Mouse (Mus musculus): Measurements from ENCODE around the gene Socs1. TPM values are rescaled to one million over a fixed set of nuclear protein-coding genes. Genes with fewer than 3 reads are reported as not detected.
A peak's percentile ranks its signal among the peaks of the same experiment; 100 is the strongest.
"Not testable (repeated sequence)": the region's sequence is repeated elsewhere in the genome, so short reads cannot be mapped to it uniquely, and the experiment has no call there.

Socs1 gene
- polyA plus RNA-seq, 1 experiment from 2014 or later, result 11.6 TPM

DNA sequence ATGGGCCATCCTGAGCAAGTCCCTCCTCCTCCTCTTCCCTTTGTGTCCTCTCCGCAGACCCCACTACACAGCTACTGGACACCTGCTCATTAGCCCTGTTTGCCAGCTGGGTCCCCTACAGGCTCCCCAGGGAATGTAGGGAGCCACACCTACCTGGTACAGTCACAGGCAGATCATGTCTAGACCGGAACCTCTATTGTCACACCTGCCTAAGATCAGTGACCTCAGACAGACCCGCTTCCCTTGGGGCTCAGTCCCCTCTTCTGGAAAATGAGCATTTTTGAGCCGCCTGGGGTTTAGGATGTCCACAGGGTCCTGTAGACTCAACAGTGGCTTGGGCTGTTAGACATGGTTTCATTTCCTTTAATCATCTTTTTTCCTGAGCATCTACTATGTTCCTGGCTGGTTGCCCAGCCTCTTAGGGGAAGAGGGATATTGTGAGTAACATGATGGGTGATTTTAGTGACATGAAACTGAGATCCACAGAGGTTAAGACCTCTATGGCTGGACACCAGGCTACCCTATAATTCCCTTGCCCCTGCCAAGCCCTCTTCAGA is 33.3 kb upstream of the Socs1 start:
- ATAC-seq (replicated peaks; ENCODE audit: extremely low read depth, insufficient read depth, low FRiP score), result no peak
- WGBS, result 87% methylated on average over 4 of the region's 4 CpGs

DNA sequence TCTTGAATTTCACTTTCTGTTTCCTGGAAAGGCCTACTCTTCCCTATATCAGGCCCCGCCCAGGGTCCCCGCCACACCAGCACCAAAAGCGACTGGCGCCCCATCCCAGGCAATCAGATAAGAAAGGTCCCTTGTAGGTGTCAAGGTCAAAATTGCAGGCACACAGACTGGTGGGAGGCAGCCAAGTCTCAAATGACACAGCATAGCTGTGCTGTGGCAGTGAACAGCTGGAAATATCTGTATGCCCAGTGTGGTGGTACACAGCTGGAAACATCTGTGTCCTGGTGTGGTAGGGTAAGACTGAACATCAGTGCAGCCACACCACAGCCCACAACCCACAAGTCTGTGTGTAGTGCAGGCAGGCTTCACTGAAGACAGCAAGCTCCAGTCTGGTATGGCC is 29.5 kb upstream of the Socs1 start:
- H3K4me2 ChIP-seq (ENCODE audit: low read depth, low read length), result no peak overlapping the region
- no peak overlapping the region for H3K9ac ChIP-seq (ENCODE audit: low read length)
- no peak overlapping the region for H3K4me3 ChIP-seq (ENCODE audit: low read length)
- no peaks in the 10 kb centered on the region for H3K36me3 ChIP-seq (ENCODE audit: control insufficient read depth, insufficient read depth)
- no peak for ATAC-seq (replicated peaks; ENCODE audit: extremely low read depth, insufficient read depth, low FRiP score)
- no peaks in the 10 kb centered on the region for H3K9me3 ChIP-seq (replicated peaks; ENCODE audit: control insufficient read depth, low read length)
- no peaks in the 10 kb centered on the region for H3K27me3 ChIP-seq (ENCODE audit: control insufficient read depth, insufficient read depth, low read length)
- WGBS, result 48% methylated on average over 4 of the region's 4 CpGs
- no peak overlapping the region for H3K27ac ChIP-seq (ENCODE audit: low read length)
- peaks cover 9% of the 10 kb centered on the region for H3K4me1 ChIP-seq (ENCODE audit: control insufficient read depth, insufficient read depth, low read length)

More for the DNA sequence above, 33.3 kb upstream of the Socs1 start:
- Histone ChIP-seq H3K27me3 (ENCODE audit: control insufficient read depth, insufficient read depth, low read length) (no peaks in the 10 kb centered on the region), H3K36me3 (ENCODE audit: control insufficient read depth, insufficient read depth) (no peaks in the 10 kb centered on the region), H3K4me1 (ENCODE audit: control insufficient read depth, insufficient read depth, low read length) (peaks cover 4% of the 10 kb centered on the region), H3K27ac (ENCODE audit: low read length) (no peak overlapping the region), H3K9ac (ENCODE audit: low read length) (no peak overlapping the region), H3K4me2 (ENCODE audit: low read depth, low read length) (no peak overlapping the region), H3K4me3 (ENCODE audit: low read length) (no peak overlapping the region), H3K9me3 (replicated peaks; ENCODE audit: control insufficient read depth, low read length) (no peaks in the 10 kb centered on the region; the same call in 1 of the 2 replicates)

GRCm38 (mm10) chr16:10813726-10814125 is 28.4 kb upstream of the Socs1 start:
- H3K9me3 ChIP-seq (replicated peaks; ENCODE audit: control insufficient read depth, low read length), result no peaks in the 10 kb centered on the region
- 75% methylated on average over 4 of the region's 4 CpGs for WGBS
- H3K9ac ChIP-seq (ENCODE audit: low read length), result no peak overlapping the region
- no peaks in the 10 kb centered on the region for H3K36me3 ChIP-seq (ENCODE audit: control insufficient read depth, insufficient read depth)
- no peaks in the 10 kb centered on the region for H3K27me3 ChIP-seq (ENCODE audit: control insufficient read depth, insufficient read depth, low read length)
- no peak overlapping the region for H3K4me2 ChIP-seq (ENCODE audit: low read depth, low read length)
- no peak overlapping the region for H3K4me3 ChIP-seq (ENCODE audit: low read length)
- H3K27ac ChIP-seq (ENCODE audit: low read length), result no peak overlapping the region
- ATAC-seq (replicated peaks; ENCODE audit: extremely low read depth, insufficient read depth, low FRiP score), result no peak
- peaks cover 9% of the 10 kb centered on the region for H3K4me1 ChIP-seq (ENCODE audit: control insufficient read depth, insufficient read depth, low read length)

DNA sequence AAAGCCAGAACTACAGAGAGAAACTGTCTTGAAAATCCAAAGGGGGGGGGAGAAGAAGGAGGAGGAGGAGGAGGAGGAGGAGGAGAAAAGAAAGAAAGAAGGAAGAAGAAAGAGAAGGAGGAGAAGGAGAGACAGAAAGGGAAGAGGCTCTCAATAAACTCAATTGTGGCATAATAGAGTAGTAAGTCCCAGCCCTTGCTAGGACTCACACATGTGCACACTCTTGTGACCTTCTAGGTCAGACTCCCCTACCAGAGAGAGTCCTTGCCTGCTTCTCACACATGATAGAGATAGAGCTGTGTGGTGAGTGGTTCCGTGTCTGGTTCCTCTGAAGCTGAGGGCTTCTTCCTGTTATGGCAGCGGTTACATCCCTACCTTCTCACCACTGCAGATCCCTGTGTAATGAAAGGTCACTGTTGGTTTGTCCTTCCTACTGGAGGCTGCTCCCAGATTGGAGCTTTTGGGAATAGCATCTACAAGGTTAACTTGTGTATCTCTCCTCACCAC is 27.6 kb upstream of the Socs1 start, which contains the start of gene Gm11172:
Gene Gm11172 (plus strand): TSS at position 51 of the 507 bp plus-strand sequence.
- Histone ChIP-seq H3K9ac (ENCODE audit: low read length) (no peak within 1 kb of the TSS), H3K27ac (ENCODE audit: low read length) (no peak within 1 kb of the TSS), H3K4me2 (ENCODE audit: low read depth, low read length) (no peak within 1 kb of the TSS), H3K4me3 (ENCODE audit: low read length) (no peak within 1 kb of the TSS), H3K9me3 (replicated peaks; ENCODE audit: control insufficient read depth, low read length) (no peaks in the 10 kb centered on the region), H3K27me3 (ENCODE audit: control insufficient read depth, insufficient read depth, low read length) (no peaks in the 10 kb centered on the region), H3K36me3 (ENCODE audit: control insufficient read depth, insufficient read depth) (no peaks in the 10 kb centered on the region), H3K4me1 (ENCODE audit: control insufficient read depth, insufficient read depth, low read length) (peaks cover 9% of the 10 kb centered on the region)
- WGBS, result 80% methylated on average over 2 of the region's 2 CpGs
- no peak for ATAC-seq (replicated peaks; ENCODE audit: extremely low read depth, insufficient read depth, low FRiP score)

DNA sequence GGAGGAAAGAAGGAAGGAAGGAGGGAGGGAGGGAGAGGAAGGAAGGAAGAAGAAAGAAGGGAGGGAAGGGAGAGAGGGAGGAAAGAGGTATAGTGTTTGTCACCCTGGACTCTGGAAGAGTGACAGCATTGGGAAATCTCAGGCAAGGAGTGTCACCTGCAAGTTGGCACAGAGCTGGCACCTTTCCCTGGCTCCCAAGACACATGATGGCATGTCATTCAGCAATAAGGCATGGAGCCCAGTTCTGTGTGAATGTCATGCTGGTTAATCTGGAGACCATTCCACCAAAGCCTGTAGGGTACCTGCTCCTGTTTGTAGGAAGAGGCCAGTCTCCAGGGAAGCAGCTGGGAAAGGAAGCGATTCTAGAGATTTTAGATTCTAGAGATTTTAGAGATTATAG is 25.0 kb upstream of the Socs1 start:
- H3K36me3 ChIP-seq (ENCODE audit: control insufficient read depth, insufficient read depth), result no peaks in the 10 kb centered on the region
- H3K27ac ChIP-seq (ENCODE audit: low read length), result no peak overlapping the region
- 91% methylated on average over 1 of the region's 1 CpGs for WGBS
- H3K4me2 ChIP-seq (ENCODE audit: low read depth, low read length), result no peak overlapping the region
- H3K4me1 ChIP-seq (ENCODE audit: control insufficient read depth, insufficient read depth, low read length), result peaks cover 9% of the 10 kb centered on the region
- H3K9me3 ChIP-seq (replicated peaks; ENCODE audit: control insufficient read depth, low read length), result no peaks in the 10 kb centered on the region
- no peak overlapping the region for H3K4me3 ChIP-seq (ENCODE audit: low read length)
- H3K27me3 ChIP-seq (ENCODE audit: control insufficient read depth, insufficient read depth, low read length), result no peaks in the 10 kb centered on the region
- no peak for ATAC-seq (replicated peaks; ENCODE audit: extremely low read depth, insufficient read depth, low FRiP score)
- no peak overlapping the region for H3K9ac ChIP-seq (ENCODE audit: low read length)

DNA sequence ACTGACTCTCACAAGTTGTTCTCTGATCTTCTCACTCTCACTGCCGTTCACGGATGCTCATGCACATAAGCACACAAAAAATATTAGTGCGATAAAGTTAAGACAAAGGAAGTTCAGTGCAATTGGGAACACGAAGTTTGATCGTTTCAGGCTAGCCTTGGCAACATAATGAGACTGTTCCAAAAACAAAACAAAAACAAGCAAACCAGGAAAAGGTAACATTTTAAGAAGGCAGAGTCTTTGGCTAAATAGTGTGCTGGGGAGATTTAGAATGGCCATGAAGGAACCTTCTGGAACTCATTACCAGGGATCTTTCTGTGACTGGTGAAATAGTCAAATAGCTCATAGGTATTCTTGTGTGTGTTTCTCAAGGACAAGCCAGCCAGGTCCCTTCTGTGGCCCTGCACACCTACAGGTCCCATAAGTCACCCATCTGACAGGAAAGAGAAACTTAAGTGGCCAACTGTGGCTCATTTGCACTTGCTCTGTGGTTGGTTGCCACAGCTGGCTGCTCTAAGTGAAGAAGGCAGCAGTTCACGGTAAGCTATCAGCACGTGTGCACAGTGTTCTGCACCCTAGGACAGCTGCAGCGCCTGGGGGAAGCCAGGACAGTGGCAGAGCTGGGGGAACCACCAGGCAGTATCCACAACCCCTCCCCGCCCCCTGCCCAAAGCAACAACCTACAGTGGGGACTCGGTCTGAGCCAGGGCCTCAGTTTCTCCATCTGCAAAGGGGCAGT is 20.6 kb upstream of the Socs1 start, which contains the start of gene Prm1:
Gene Prm1 (minus strand): TSS at position 51 of the 739 bp plus-strand sequence.
- H3K9me3 ChIP-seq (replicated peaks; ENCODE audit: control insufficient read depth, low read length), result no peaks in the 10 kb centered on the region
- no peak within 1 kb of the TSS for H3K4me3 ChIP-seq (ENCODE audit: low read length)
- WGBS, result 69% methylated on average over 10 of the region's 10 CpGs
- H3K36me3 ChIP-seq (ENCODE audit: control insufficient read depth, insufficient read depth), result no peaks in the 10 kb centered on the region
- H3K9ac ChIP-seq (ENCODE audit: low read length), result no peak within 1 kb of the TSS
- no peaks in the 10 kb centered on the region for H3K27me3 ChIP-seq (ENCODE audit: control insufficient read depth, insufficient read depth, low read length)
- H3K4me2 ChIP-seq (ENCODE audit: low read depth, low read length), result no peak within 1 kb of the TSS
- H3K27ac ChIP-seq (ENCODE audit: low read length), result no peak within 1 kb of the TSS
- H3K4me1 ChIP-seq (ENCODE audit: control insufficient read depth, insufficient read depth, low read length), result no peaks in the 10 kb centered on the region
- ATAC-seq (replicated peaks; ENCODE audit: extremely low read depth, insufficient read depth, low FRiP score), result peak; percentile 63

- ATAC-seq (replicated peaks; ENCODE audit: extremely low read depth, insufficient read depth, low FRiP score); H3K36me3 ChIP-seq (ENCODE audit: control insufficient read depth, insufficient read depth); H3K4me2 ChIP-seq (ENCODE audit: low read depth, low read length); H3K4me1 ChIP-seq (ENCODE audit: control insufficient read depth, insufficient read depth, low read length); H3K27ac ChIP-seq (ENCODE audit: low read length); H3K9me3 ChIP-seq (replicated peaks; ENCODE audit: control insufficient read depth, low read length); H3K27me3 ChIP-seq (ENCODE audit: control insufficient read depth, insufficient read depth, low read length); H3K4me3 ChIP-seq (ENCODE audit: low read length); H3K9ac ChIP-seq (ENCODE audit: low read length): not testable (repeated sequence)
- 70% methylated on average over 3 of the region's 3 CpGs for WGBS
Measured at GRCm38 (mm10) chr16:10802420-10802819, 17.1 kb upstream of the Socs1 start.

DNA sequence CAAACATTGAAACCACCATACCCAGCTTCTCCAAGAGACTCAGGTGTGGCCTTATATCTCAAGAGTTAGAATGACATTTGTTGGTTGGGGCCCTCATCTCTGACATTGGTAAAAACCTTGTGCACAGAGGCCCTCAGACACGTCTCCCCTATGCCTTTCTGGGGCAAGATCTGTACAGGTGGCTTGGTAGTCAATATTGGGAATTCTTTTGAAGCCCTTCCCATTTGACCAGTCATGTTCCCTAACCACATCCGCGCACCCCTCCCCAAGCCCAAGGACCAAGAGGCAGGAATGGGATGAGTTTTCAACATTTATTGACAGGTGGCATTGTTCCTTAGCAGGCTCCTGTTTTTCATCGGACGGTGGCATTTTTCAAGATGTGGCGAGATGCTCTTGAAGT is 10.7 kb upstream of the Socs1 start, which contains the start of gene Prm2:
Gene Prm2 (minus strand): TSS at position 101 of the 400 bp plus-strand sequence.
- no peaks in the 10 kb centered on the region; the same call in 1 of the 2 replicates for H3K27me3 ChIP-seq (ENCODE audit: control insufficient read depth, insufficient read depth, low read length)
- no peak for ATAC-seq (replicated peaks; ENCODE audit: extremely low read depth, insufficient read depth, low FRiP score)
- 76% methylated on average over 6 of the region's 6 CpGs for WGBS
- no peaks in the 10 kb centered on the region for H3K4me1 ChIP-seq (ENCODE audit: control insufficient read depth, insufficient read depth, low read length)
- H3K4me3 ChIP-seq (ENCODE audit: low read length), result no peak within 1 kb of the TSS
- no peaks in the 10 kb centered on the region for H3K36me3 ChIP-seq (ENCODE audit: control insufficient read depth, insufficient read depth)
- no peak within 1 kb of the TSS for H3K4me2 ChIP-seq (ENCODE audit: low read depth, low read length)
- no peak within 1 kb of the TSS for H3K27ac ChIP-seq (ENCODE audit: low read length)
- H3K9me3 ChIP-seq (replicated peaks; ENCODE audit: control insufficient read depth, low read length), result no peaks in the 10 kb centered on the region
- H3K9ac ChIP-seq (ENCODE audit: low read length), result no peak within 1 kb of the TSS

GRCm38 (mm10) chr16:10790702-10791101 is 5.4 kb upstream of the Socs1 start, which contains the start of gene Prm3:
Prm3 (minus strand) TSS chr16:10790914.
- H3K4me1 ChIP-seq (ENCODE audit: control insufficient read depth, insufficient read depth, low read length), result peaks cover 19% of the 10 kb centered on the region
- H3K4me2 ChIP-seq (ENCODE audit: low read depth, low read length), result no peak within 1 kb of the TSS
- H3K36me3 ChIP-seq (ENCODE audit: control insufficient read depth, insufficient read depth), result no peaks in the 10 kb centered on the region
- WGBS, result 72% methylated on average over 9 of the region's 9 CpGs
- H3K9me3 ChIP-seq (replicated peaks; ENCODE audit: control insufficient read depth, low read length), result no peaks in the 10 kb centered on the region
- no peak within 1 kb of the TSS for H3K4me3 ChIP-seq (ENCODE audit: low read length)
- no peak for ATAC-seq (replicated peaks; ENCODE audit: extremely low read depth, insufficient read depth, low FRiP score)
- H3K27ac ChIP-seq (ENCODE audit: low read length), result no peak within 1 kb of the TSS
- no peak within 1 kb of the TSS for H3K9ac ChIP-seq (ENCODE audit: low read length)
- no peaks in the 10 kb centered on the region; the same call in 1 of the 2 replicates for H3K27me3 ChIP-seq (ENCODE audit: control insufficient read depth, insufficient read depth, low read length)
